Mouse (Mus musculus) liver, postnatal 0 days (tissue): Measurements from ENCODE around the gene Uck2. TPM values are rescaled to one million over a fixed set of nuclear protein-coding genes. Genes with fewer than 3 reads are reported as not detected.

ENCODE experiments used
- ATAC-seq: fragments of 200-750 bp; cut with Nextera tagmentation; 2 replicates; pipeline ENCODE4 v1.8.0; 2017; ENCODE audit warnings: mild to moderate bottlenecking, moderate library complexity
- DNase-seq: peaks from one replicate; pipeline ENCODE4 v3.0.0-alpha.2; 2016
- H3K27ac ChIP-seq: fragments of 300-500 bp; sonication (generic); 2 replicates; pipeline ENCODE4 v1.5.1; 2014; ENCODE audit warnings: antibody characterized with exemption, moderate library complexity, mild to moderate bottlenecking, low read depth
- H3K27me3 ChIP-seq: fragments of 300-500 bp; sonication (generic); 2 replicates; pipeline ENCODE4 v1.6.1; 2014; ENCODE audit warnings: low read length, control low read depth, mixed read lengths; ENCODE audit not compliant: insufficient read depth
- H3K36me3 ChIP-seq: fragments of 300-500 bp; sonication (generic); replicated peaks from 2 replicates; pipeline ENCODE4 v1.6.1; 2014; ENCODE audit warnings: mild to moderate bottlenecking, control low read depth, low read length, moderate library complexity, mixed read lengths; ENCODE audit not compliant: insufficient read depth
- H3K4me1 ChIP-seq: fragments of 300-500 bp; sonication (generic); 2 replicates; pipeline ENCODE4 v1.6.1; 2014; ENCODE audit warnings: antibody characterized with exemption, mild to moderate bottlenecking, control low read depth; ENCODE audit not compliant: insufficient read depth
- H3K4me2 ChIP-seq: fragments of 300-500 bp; sonication (generic); 2 replicates; pipeline ENCODE4 v1.6.1; 2014; ENCODE audit warnings: low read depth, mild to moderate bottlenecking, low read length, moderate library complexity, mixed read lengths
- H3K4me3 ChIP-seq: fragments of 300-500 bp; sonication (generic); 2 replicates; pipeline ENCODE4 v1.5.1; 2014; ENCODE audit warnings: low read depth, low read length
- H3K9ac ChIP-seq: fragments of 300-500 bp; sonication (generic); replicated peaks from 2 replicates; pipeline ENCODE4 v1.6.1; 2014; ENCODE audit warnings: mild to moderate bottlenecking, moderate library complexity
- H3K9me3 ChIP-seq: fragments of 300-500 bp; sonication (generic); 2 replicates; pipeline ENCODE4 v1.6.1; 2016; ENCODE audit warnings: mild to moderate bottlenecking, control low read depth, low read length, mixed read lengths
- CTCF ChIP-seq: sonication (generic); IDR thresholded peaks from 2 replicates; pipeline ENCODE4 v1.5.1; 2016; ENCODE audit warnings: antibody characterized with exemption, low read depth
- EP300 ChIP-seq: IDR thresholded peaks from 2 replicates; pipeline ENCODE4 v1.6.1; 2016; ENCODE audit warnings: antibody characterized with exemption, low read depth, mild to moderate bottlenecking
- WGBS: fragments of 180-500 bp; shearing (Covaris S2); extraction: QIAGEN DNeasy Blood & Tissue Kit; methylation state at CpG from one replicate; pipeline ENCODE4 v1.1.7; 2014; ENCODE audit not compliant: insufficient replicate concordance; 5-methylcytosine and 5-hydroxymethylcytosine counted together
- polyA plus RNA-seq: library from polyadenylated mRNA; unstranded; fragments of >200 nt; fragmentation: Nextera tagmentation; extraction: Ambion mirVana; gene quantifications from 2 replicates; pipeline ENCODE4 v1.2.1, GENCODE M21; 2015

The Uck2 gene
- polyA plus RNA-seq, 1 experiment from 2014 or later: 20.9 TPM

DNA sequence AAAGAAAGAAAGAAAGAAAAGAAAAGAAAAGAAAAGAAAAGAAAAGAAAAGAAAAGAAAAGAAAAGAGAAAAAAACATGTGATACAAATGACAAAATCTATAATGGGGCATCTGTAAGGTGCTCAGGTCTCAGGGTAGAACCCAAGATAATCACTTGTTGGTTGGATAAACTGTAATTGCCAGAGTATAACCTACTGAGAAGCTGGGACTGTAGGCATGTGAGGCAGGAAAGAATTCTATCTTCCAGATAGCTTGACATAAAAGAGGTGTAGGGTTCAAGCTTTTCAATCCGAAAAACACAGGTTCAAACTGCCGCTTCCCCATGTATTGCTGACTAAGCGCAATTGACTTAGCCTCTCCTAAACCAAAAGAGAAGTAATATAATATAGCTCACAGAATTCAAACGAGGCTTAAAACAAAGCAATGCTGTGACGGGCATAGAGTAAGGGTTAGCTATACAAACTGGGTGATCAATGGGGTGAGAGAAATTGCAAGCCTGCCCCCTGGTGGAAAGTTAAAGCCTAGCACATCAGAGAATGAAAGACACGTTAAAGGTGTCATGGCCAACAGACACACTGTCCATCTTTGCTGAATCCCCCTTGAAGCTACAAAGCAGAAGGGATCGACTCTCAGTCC, 73.0 kb downstream of the Uck2 start:
- Histone ChIP-seq H3K4me2 (no peak overlapping the region), H3K4me1 (no peaks in the 10 kb centered on the region), H3K9me3 (no peaks in the 10 kb centered on the region), H3K27ac (no peak overlapping the region), H3K36me3 (no peaks in the 10 kb centered on the region), H3K9ac (no peak overlapping the region), H3K4me3 (no peak overlapping the region), H3K27me3 (no peaks in the 10 kb centered on the region)
- WGBS: 27% methylated on average over 7 of the region's 7 CpGs
- DNase-seq (peak; percentile 58), ATAC-seq (peak; percentile 48; the same call in 1 of the 2 replicates)
- TF ChIP-seq CTCF (peak; percentile 91), EP300 (no peak)

DNA sequence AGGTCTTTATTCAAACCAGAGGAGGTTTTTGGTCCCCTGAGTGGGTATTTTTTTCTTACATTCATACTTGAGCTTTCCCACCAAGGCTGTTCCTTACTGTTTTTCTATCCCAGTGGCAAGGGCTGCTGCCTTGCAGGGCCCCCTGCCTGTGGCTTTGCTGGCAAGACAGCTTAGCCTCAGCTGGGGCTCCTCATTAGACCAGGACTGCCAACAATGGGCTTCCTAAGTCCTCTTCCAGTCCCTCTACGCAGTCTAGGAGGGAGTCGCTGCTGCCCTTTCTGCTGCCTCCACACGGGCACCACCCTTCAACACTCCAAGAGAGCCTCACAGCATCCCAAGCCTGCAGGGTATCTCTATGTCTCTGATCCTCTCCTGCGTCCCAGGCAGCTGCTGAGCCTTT, 76.3 kb downstream of the Uck2 start:
- Histone ChIP-seq H3K4me1 (no peaks in the 10 kb centered on the region), H3K9me3 (no peaks in the 10 kb centered on the region), H3K4me3 (no peak overlapping the region), H3K27me3 (no peaks in the 10 kb centered on the region), H3K27ac (no peak overlapping the region), H3K9ac (no peak overlapping the region), H3K36me3 (no peaks in the 10 kb centered on the region), H3K4me2 (no peak overlapping the region)
- 67% methylated on average over 4 of the region's 4 CpGs for WGBS
- ATAC-seq (no peak), DNase-seq (no peak)
- TF ChIP-seq CTCF: no peak
- TF ChIP-seq EP300: no peak

DNA sequence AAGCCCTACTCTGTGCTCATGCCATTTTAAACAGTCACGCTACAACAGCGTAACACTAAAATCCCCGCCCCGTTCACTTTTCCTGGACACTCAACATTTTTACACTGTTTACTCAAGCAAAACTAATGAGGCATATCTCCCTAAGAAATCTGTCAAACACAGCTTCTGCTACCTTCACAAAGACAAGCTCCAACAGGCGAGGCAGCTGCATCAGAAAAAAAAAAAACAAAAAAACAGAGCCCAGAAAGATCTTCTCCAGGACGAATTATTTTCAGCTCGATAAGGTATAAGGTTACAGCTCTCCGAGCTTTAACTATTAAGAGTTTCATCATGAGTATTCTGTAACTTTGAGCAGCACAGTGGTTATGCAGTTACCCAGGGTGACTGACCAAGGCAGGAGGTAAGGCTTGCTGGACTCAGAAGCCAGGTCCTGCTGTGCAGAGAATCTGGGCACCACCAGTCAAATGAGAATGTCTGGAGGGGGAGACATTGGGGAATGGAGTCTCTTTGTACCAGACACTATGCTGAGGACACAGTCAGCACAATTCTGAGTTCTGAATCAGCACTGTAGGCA, 79.9 kb downstream of the Uck2 start:
- Histone ChIP-seq H3K9me3 (no peaks in the 10 kb centered on the region), H3K27ac (no peak overlapping the region), H3K4me3 (no peak overlapping the region), H3K36me3 (no peaks in the 10 kb centered on the region), H3K27me3 (no peaks in the 10 kb centered on the region), H3K4me2 (no peak overlapping the region), H3K9ac (no peak overlapping the region), H3K4me1 (no peaks in the 10 kb centered on the region)
- no peak for TF ChIP-seq EP300
- TF ChIP-seq CTCF: no peak
- 72% methylated on average over 8 of the region's 8 CpGs for WGBS
- DNase-seq (no peak), ATAC-seq (no peak)

DNA sequence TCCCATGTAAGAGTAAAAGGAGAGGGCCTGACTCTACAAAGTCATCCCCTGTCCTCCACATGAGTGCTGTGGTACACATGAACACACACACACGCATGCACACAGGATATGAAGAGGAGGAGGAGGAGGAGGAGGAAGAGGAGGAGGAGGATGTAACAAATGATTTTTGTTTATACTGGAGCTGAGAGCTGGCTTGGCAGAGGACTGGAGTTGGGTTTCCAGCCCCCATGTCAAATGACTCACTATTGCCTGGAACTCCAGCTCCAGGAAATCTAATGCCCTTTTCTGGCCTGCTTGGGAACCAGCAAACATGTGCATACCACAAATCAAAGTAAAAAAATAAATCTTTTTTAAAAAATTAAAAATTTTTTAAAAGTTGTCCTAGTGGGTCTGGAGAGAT, 80.7 kb downstream of the Uck2 start:
- H3K4me2 ChIP-seq: no peak overlapping the region
- no peak overlapping the region for H3K9ac ChIP-seq
- H3K9me3 ChIP-seq: no peaks in the 10 kb centered on the region
- no peak overlapping the region for H3K4me3 ChIP-seq
- TF ChIP-seq CTCF (no peak), EP300 (no peak)
- H3K27ac ChIP-seq: no peak overlapping the region
- WGBS: 87% methylated on average over 1 of the region's 1 CpGs
- DNase-seq: no peak
- no peaks in the 10 kb centered on the region for H3K27me3 ChIP-seq
- ATAC-seq: no peak
- H3K4me1 ChIP-seq: no peaks in the 10 kb centered on the region
- H3K36me3 ChIP-seq: no peaks in the 10 kb centered on the region

DNA sequence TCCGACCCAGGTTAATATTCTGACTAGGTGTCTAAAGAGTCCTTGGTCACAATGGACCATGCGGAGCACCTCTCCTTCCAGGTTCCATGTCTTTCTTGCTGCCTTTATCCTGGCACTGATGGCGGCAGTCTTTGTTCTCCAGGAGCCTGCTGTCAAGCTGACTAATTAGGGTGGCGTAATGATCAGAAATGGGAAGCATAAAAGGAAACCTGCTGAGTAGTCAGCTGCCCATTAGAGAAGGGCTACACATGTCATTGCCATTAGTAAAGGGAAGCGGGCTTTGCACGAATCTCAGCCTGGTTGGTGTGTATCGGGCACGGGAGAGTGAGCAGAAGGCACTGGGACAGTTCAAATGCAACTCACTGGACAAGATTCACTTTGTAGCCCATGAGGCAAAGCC, 90.4 kb downstream of the Uck2 start:
- Histone ChIP-seq H3K9me3 (no peaks in the 10 kb centered on the region), H3K27ac (no peak overlapping the region), H3K4me2 (no peak overlapping the region), H3K27me3 (no peaks in the 10 kb centered on the region), H3K4me3 (no peak overlapping the region), H3K9ac (no peak overlapping the region), H3K36me3 (no peaks in the 10 kb centered on the region), H3K4me1 (no peaks in the 10 kb centered on the region)
- 67% methylated on average over 8 of the region's 8 CpGs for WGBS
- TF ChIP-seq EP300 (no peak), CTCF (no peak)
- DNase-seq (no peak), ATAC-seq (no peak)

DNA sequence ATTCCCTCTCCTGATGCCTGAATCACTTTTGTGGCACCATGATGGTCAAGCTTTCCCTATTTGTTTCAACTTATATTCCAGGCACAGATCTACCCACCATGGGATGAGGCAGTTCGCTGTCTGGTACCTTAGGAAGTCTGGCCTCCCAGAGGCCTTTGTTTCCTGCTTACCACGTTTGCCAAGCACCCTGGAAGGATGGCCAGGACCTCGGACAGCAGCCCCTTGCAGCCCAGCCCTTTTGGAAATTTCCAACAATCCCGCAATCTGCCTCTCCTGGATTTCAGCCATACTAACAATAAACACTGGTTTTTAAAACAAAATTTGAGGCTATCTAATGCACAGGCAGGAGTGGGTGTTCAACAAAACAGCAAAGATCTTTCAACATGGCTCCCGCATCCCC, 97.3 kb downstream of the Uck2 start:
- H3K4me3 ChIP-seq: no peak overlapping the region
- no peak overlapping the region for H3K9ac ChIP-seq
- ATAC-seq (no peak), DNase-seq (no peak)
- no peaks in the 10 kb centered on the region for H3K9me3 ChIP-seq
- 38% methylated on average over 5 of the region's 5 CpGs for WGBS
- H3K4me2 ChIP-seq: no peak overlapping the region
- no peaks in the 10 kb centered on the region for H3K27me3 ChIP-seq
- no peak for TF ChIP-seq CTCF
- no peak for TF ChIP-seq EP300
- H3K36me3 ChIP-seq: no peaks in the 10 kb centered on the region
- no peaks in the 10 kb centered on the region for H3K4me1 ChIP-seq
- H3K27ac ChIP-seq: no peak overlapping the region
